Mouse (Mus musculus) ES-E14 (cell line): ENCODE data around the gene Setd3. TPM values are rescaled to one million over a fixed set of nuclear protein-coding genes. Genes with fewer than 3 reads are reported as not detected.

Experiments
- DNase-seq: peaks from one replicate; pipeline ENCODE4 v3.0.0-alpha.2; 2013; ENCODE audit warnings: low read depth, low spot score
- H3K27ac ChIP-seq: 2 replicates; pipeline ENCODE4 v1.5.1; 2012; ENCODE audit warnings: low read depth, mild to moderate bottlenecking, low read length, moderate library complexity, mixed read lengths; ENCODE audit not compliant: poor library complexity, insufficient read depth, severe bottlenecking
- H3K36me3 ChIP-seq: 2 replicates; pipeline ENCODE4 v1.6.1; 2012; ENCODE audit warnings: mild to moderate bottlenecking, low read length, moderate library complexity, mixed read lengths; ENCODE audit not compliant: control insufficient read depth, poor library complexity, insufficient read depth, severe bottlenecking
- H3K4me1 ChIP-seq, 2 experiments: fragments of 150-350 bp in 1 of 2; sonication (generic) in 1 of 2; 2 replicates each; pipeline ENCODE4 v1.6.1; 2012; ENCODE audit warnings: low read length in 2 of 2, mild to moderate bottlenecking in 1 of 2, mixed read lengths in 1 of 2; ENCODE audit not compliant: control insufficient read depth in 2 of 2, insufficient read depth in 2 of 2, poor library complexity in 1 of 2
- H3K4me3 ChIP-seq, 2 experiments: fragments of 150-350 bp in 1 of 2; sonication (generic) in 1 of 2; 2 replicates each; pipeline ENCODE4 v1.5.1; 2012; ENCODE audit warnings: low read length in 2 of 2, low read depth in 1 of 2, mild to moderate bottlenecking in 1 of 2, mixed read lengths in 1 of 2; ENCODE audit not compliant: insufficient read depth in 1 of 2, poor library complexity in 1 of 2, severe bottlenecking in 1 of 2
- H3K9ac ChIP-seq: 2 replicates; pipeline ENCODE4 v1.6.1; 2012; ENCODE audit warnings: low read depth, mild to moderate bottlenecking, low read length, mixed read lengths; ENCODE audit not compliant: poor library complexity, insufficient read depth, severe bottlenecking
- H3K9me3 ChIP-seq: fragments of 150-350 bp; sonication (generic); 2 replicates; pipeline ENCODE4 v1.6.1; 2012; ENCODE audit warnings: low read depth, mild to moderate bottlenecking, low read length; ENCODE audit not compliant: control insufficient read depth, insufficient read depth
- CHD2 ChIP-seq: IDR thresholded peaks from 2 replicates; pipeline ENCODE4 v1.6.1; 2014; ENCODE audit warnings: mild to moderate bottlenecking, low read depth, low read length, inconsistent platforms
- HCFC1 ChIP-seq: IDR thresholded peaks from 2 replicates; pipeline ENCODE4 v1.6.1; 2012; ENCODE audit warnings: low read length, inconsistent platforms, borderline replicate concordance; ENCODE audit not compliant: insufficient read depth
- MAFK ChIP-seq: IDR thresholded peaks from 2 replicates; pipeline ENCODE4 v1.6.1; 2014; ENCODE audit warnings: mild to moderate bottlenecking, low read depth, low read length, inconsistent platforms; ENCODE audit not compliant: insufficient read depth
- ZC3H11A ChIP-seq: IDR thresholded peaks from 2 replicates; pipeline ENCODE4 v1.6.1; 2012; ENCODE audit warnings: low read depth, mild to moderate bottlenecking, inconsistent platforms, low read length, borderline replicate concordance
- ZNF384 ChIP-seq: IDR thresholded peaks from 2 replicates; pipeline ENCODE4 v1.6.1; 2012; ENCODE audit warnings: low read depth, low read length, inconsistent platforms
- in situ Hi-C, 2 experiments: fragments of 600-800 bp; cut with MboI; formaldehyde crosslinking; loops; one replicate each; pipeline ENCODE4 v1.15.1; 2025; ENCODE audit warnings: low sequenced_read_pairs in 2 of 2, inconsistent platforms in 1 of 2; ENCODE audit not compliant: unreplicated experiment in 2 of 2
- total RNA-seq: library from RNA; depleted of rRNA; stranded (reverse); fragments of 300-350 nt; gene quantifications from 2 replicates; pipeline ENCODE4 v1.2.3, GENCODE M21; 2012

Gene Setd3
- total RNA-seq, 1 experiment, result 56.0 TPM

DNA sequence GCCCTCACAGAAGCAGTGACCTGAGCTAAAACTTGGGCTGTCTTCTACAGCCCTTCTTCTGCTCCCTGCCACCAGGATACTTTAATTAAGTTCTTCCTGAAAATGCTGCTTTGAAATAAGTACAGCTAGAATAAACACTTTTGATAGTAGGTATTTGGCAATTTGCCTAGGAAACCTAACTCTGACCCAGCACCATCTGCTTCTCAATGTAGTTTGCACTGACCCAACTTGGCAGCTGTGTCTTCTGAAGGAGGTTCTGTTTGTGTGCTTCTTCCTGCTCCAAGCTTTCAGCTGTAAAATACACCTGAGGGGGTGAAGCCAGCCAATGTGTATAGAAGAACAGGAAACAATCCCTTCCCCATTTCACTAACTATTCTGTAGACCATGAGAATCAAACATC, 7.8 kb downstream of the Setd3 start:
- Histone ChIP-seq H3K27ac (no peak overlapping the region), H3K36me3 (no peaks in the 10 kb centered on the region), H3K9ac (no peak overlapping the region), H3K9me3 (no peaks in the 10 kb centered on the region), H3K4me3 (no peak overlapping the region), H3K4me1 (no peaks in the 10 kb centered on the region)
- in situ Hi-C loops, result no loop called here
- DNase-seq, result no peak
- TF ChIP-seq ZC3H11A (no peak), MAFK (no peak), ZNF384 (no peak), HCFC1 (no peak), CHD2 (no peak)

GRCm38 (mm10) chr12:108170467-108170866, 8.6 kb downstream of the Setd3 start:
- H3K4me3 ChIP-seq, result no peak overlapping the region
- in situ Hi-C loops, result no loop called here
- no peak overlapping the region for H3K27ac ChIP-seq
- no peaks in the 10 kb centered on the region for H3K36me3 ChIP-seq
- no peak overlapping the region for H3K9ac ChIP-seq
- H3K9me3 ChIP-seq, result no peaks in the 10 kb centered on the region
- no peak for DNase-seq
- TF ChIP-seq HCFC1, result no peak
- TF ChIP-seq CHD2, result no peak
- TF ChIP-seq ZC3H11A, result no peak
- TF ChIP-seq MAFK, result no peak
- TF ChIP-seq ZNF384, result no peak
- H3K4me1 ChIP-seq, result no peaks in the 10 kb centered on the region

DNA sequence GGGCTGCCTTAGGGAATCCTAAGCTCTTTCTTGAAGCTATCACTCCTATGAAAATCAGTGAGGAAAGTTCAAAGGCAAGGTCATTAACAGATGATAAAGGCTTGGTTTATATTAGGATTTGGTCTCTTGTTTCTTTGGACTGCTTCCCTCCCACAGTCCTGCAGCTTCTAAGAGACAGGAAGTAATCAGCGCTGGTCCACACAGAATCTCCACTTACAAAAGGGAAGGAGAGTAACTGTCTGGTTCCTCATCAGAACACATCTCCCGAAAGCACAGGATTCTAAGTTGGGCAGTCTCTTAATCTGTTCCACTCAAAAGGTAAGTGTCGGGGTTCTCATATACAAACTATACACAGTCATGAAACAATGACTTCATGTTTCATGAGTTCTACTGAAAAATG, 10.2 kb downstream of the Setd3 start:
- no peak overlapping the region for H3K27ac ChIP-seq
- H3K4me3 ChIP-seq, result no peak overlapping the region
- TF ChIP-seq HCFC1, result no peak
- no peak for TF ChIP-seq MAFK
- no peak for TF ChIP-seq ZNF384
- TF ChIP-seq ZC3H11A, result no peak
- no peak for TF ChIP-seq CHD2
- in situ Hi-C loops, result no loop called here
- H3K36me3 ChIP-seq, result peaks cover 2% of the 10 kb centered on the region; the same call in 1 of the 2 replicates
- H3K4me1 ChIP-seq, result no peaks in the 10 kb centered on the region
- no peaks in the 10 kb centered on the region for H3K9me3 ChIP-seq
- no peak overlapping the region for H3K9ac ChIP-seq
- DNase-seq, result no peak

DNA sequence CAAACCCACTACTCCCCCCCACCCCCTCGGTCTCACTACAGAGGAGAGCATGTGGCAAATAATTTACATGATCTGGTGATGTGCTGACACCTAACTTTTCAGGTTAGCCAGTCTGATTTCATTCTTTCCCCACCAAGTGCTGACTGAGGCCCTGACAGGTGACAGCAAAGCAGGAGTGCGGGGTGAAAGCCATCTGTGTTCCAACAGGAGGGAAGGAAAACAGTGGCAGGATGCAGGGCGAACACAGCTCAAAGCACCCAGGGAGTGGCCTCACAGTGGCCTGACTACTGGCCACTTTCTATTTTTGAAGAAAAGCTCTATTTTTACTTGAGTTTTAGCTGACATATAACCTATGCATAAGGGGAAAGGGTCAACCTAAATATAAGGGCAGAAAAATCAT, 15.4 kb downstream of the Setd3 start:
- H3K9me3 ChIP-seq, result no peaks in the 10 kb centered on the region
- H3K9ac ChIP-seq, result no peak overlapping the region
- in situ Hi-C loops, result no loop called here
- peaks cover 2% of the 10 kb centered on the region; the same call in 1 of the 2 replicates for H3K36me3 ChIP-seq
- no peaks in the 10 kb centered on the region for H3K4me1 ChIP-seq
- no peak overlapping the region for H3K4me3 ChIP-seq
- no peak overlapping the region for H3K27ac ChIP-seq
- no peak for DNase-seq
- TF ChIP-seq HCFC1, result no peak
- no peak for TF ChIP-seq ZC3H11A
- no peak for TF ChIP-seq CHD2
- TF ChIP-seq ZNF384, result no peak
- no peak for TF ChIP-seq MAFK

GRCm38 (mm10) chr12:108162036-108162435, 17.1 kb downstream of the Setd3 start:
- peaks cover 5% of the 10 kb centered on the region for H3K36me3 ChIP-seq
- in situ Hi-C loops, result no loop called here
- no peak for DNase-seq

More at GRCm38 (mm10) chr12:108162036-108162435, 17.1 kb downstream of the Setd3 start:
- Histone ChIP-seq H3K4me1 (no peaks in the 10 kb centered on the region), H3K27ac (no peak overlapping the region), H3K4me3 (no peak overlapping the region), H3K9me3 (no peaks in the 10 kb centered on the region), H3K9ac (no peak overlapping the region)
- TF ChIP-seq HCFC1 (no peak), CHD2 (no peak), MAFK (no peak), ZNF384 (no peak), ZC3H11A (no peak)
